ENCODE assay signal across 29 mouse cellular contexts in genomic region chr10:94310499-94311267, GRCm38 (mm10). TPM values are rescaled to one million over a fixed set of nuclear protein-coding genes. Genes with fewer than 3 reads are reported as not detected.
DNase-seq lines count a peak whose midpoint lies in the region; ATAC-seq and TF ChIP-seq lines count a peak whose summit lies in the region.
"Had no signal": no experiment of that assay in that cellular context is flagged by ENCODE, and none has a peak within 500 bp of the region (broad histone marks: within the 10 kb centered on the region; RNA-seq: fewer than 3 reads in every experiment).

No protein-coding gene starts in this region.

- no peaks in the 10 kb centered on the region for H3K36me3 ChIP-seq in hindbrain, embryonic 13.5 days
- H3K36me3 ChIP-seq in hindbrain, postnatal 0 days (ENCODE audit: insufficient read depth, low read length), result no peaks in the 10 kb centered on the region
- H3K36me3 ChIP-seq in neural tube, embryonic 13.5 days, result no peaks in the 10 kb centered on the region
- H3K36me3 ChIP-seq in neural tube, embryonic 15.5 days, result no peaks in the 10 kb centered on the region
- H3K36me3 ChIP-seq in intestine, embryonic 15.5 days, result no peaks in the 10 kb centered on the region
- H3K36me3 ChIP-seq: limb, embryonic 15.5 days had no signal

- DNase-seq in hindbrain, postnatal 0 days (ENCODE audit: low spot score), result no peak
- DNase-seq in lung, postnatal 25 days (ENCODE audit: low spot score), result no peak
- DNase-seq in layer of hippocampus, adult 9-11 months, result no peak
- DNase-seq: adrenal gland, adult 8-10 months; B cell, adult 2 months; gastrocnemius, postnatal 10 days; kidney, adult 18-20 months; lung, embryonic 14.5 days; lung, postnatal 36 days; retina, postnatal 1 day; right cerebral cortex, postnatal 25 days; spleen, adult 18-20 months had no signal

- H3K27me3 ChIP-seq in hindbrain, embryonic 13.5 days, result no peaks in the 10 kb centered on the region
- no peaks in the 10 kb centered on the region for H3K27me3 ChIP-seq in hindbrain, postnatal 0 days (ENCODE audit: insufficient read depth, low read length)
- 0 out of 2 replicates have a peak, but pooled peaks cover 4% of the 10 kb centered on the region for H3K27me3 ChIP-seq in neural tube, embryonic 13.5 days
- no peaks in the 10 kb centered on the region; the same call in 1 of the 2 replicates for H3K27me3 ChIP-seq in neural tube, embryonic 15.5 days (replicated peaks)
- H3K27me3 ChIP-seq in intestine, embryonic 15.5 days (replicated peaks), result peaks cover 19% of the 10 kb centered on the region

- WGBS in hindbrain, embryonic 13.5 days, result 53% methylated on average over 9 of the region's 9 CpGs
- 54% methylated on average over 8 of the region's 9 CpGs for WGBS in hindbrain, postnatal 0 days
- WGBS in neural tube, embryonic 13.5 days, result 50% methylated on average over 7 of the region's 9 CpGs
- WGBS in neural tube, embryonic 15.5 days, result 48% methylated on average over 8 of the region's 9 CpGs
- 37% methylated on average over 9 of the region's 9 CpGs for WGBS in intestine, embryonic 15.5 days

- no peak overlapping the region for H3K9ac ChIP-seq in hindbrain, embryonic 13.5 days
- H3K9ac ChIP-seq in hindbrain, postnatal 0 days (replicated peaks; ENCODE audit: low read length), result no peak overlapping the region
- no peak overlapping the region for H3K9ac ChIP-seq in neural tube, embryonic 13.5 days
- no peak overlapping the region for H3K9ac ChIP-seq in neural tube, embryonic 15.5 days (replicated peaks)
- H3K9ac ChIP-seq in intestine, embryonic 15.5 days, result no peak overlapping the region
- H3K9ac ChIP-seq: limb, embryonic 15.5 days; liver, embryonic 14.5 days; lung, embryonic 14.5 days had no signal

- peaks cover 17% of the 10 kb centered on the region for H3K4me1 ChIP-seq in hindbrain, embryonic 13.5 days (replicated peaks)
- H3K4me1 ChIP-seq in hindbrain, postnatal 0 days (ENCODE audit: insufficient read depth, low read length), result peaks cover 9% of the 10 kb centered on the region; the same call in 1 of the 2 replicates
- peaks cover 16% of the 10 kb centered on the region for H3K4me1 ChIP-seq in neural tube, embryonic 13.5 days (replicated peaks)
- H3K4me1 ChIP-seq in neural tube, embryonic 15.5 days, result peaks cover 17% of the 10 kb centered on the region
- peaks cover 14% of the 10 kb centered on the region for H3K4me1 ChIP-seq in intestine, embryonic 15.5 days (replicated peaks)

- no peak for TF ChIP-seq CTCF in hindbrain, postnatal 0 days (IDR thresholded peaks at IDR 0.05; ENCODE audit: low read depth)

- H3K27ac ChIP-seq in hindbrain, embryonic 13.5 days, result no peak overlapping the region; the same call in 1 of the 2 replicates
- H3K27ac ChIP-seq in hindbrain, postnatal 0 days, result no peak overlapping the region
- peak overlapping the region; percentile 23; the same call in 1 of the 2 replicates for H3K27ac ChIP-seq in neural tube, embryonic 13.5 days (replicated peaks)
- H3K27ac ChIP-seq in neural tube, embryonic 15.5 days (replicated peaks), result no peak overlapping the region
- H3K27ac ChIP-seq in intestine, embryonic 15.5 days, result no peak overlapping the region
- H3K27ac ChIP-seq: kidney, postnatal 0 days; left cerebral cortex, adult 2 months; limb, embryonic 15.5 days; liver, embryonic 14.5 days had no signal

- H3K4me2 ChIP-seq in hindbrain, embryonic 13.5 days, result no peak overlapping the region
- H3K4me2 ChIP-seq in hindbrain, postnatal 0 days (ENCODE audit: low read depth, low read length), result no peak overlapping the region
- H3K4me2 ChIP-seq in neural tube, embryonic 13.5 days, result no peak overlapping the region
- H3K4me2 ChIP-seq in neural tube, embryonic 15.5 days, result no peak overlapping the region
- H3K4me2 ChIP-seq in intestine, embryonic 15.5 days (replicated peaks), result no peak overlapping the region

- no peak overlapping the region for H3K4me3 ChIP-seq in hindbrain, embryonic 13.5 days
- no peak overlapping the region for H3K4me3 ChIP-seq in hindbrain, postnatal 0 days (ENCODE audit: low read length)
- H3K4me3 ChIP-seq in neural tube, embryonic 13.5 days, result no peak overlapping the region
- no peak overlapping the region for H3K4me3 ChIP-seq in neural tube, embryonic 15.5 days (replicated peaks)
- H3K4me3 ChIP-seq in intestine, embryonic 15.5 days (replicated peaks), result no peak overlapping the region

- peaks cover 4% of the 10 kb centered on the region; the same call in 1 of the 2 replicates for H3K9me3 ChIP-seq in hindbrain, embryonic 13.5 days
- no peaks in the 10 kb centered on the region for H3K9me3 ChIP-seq in hindbrain, postnatal 0 days (ENCODE audit: low read length)
- H3K9me3 ChIP-seq in neural tube, embryonic 13.5 days, result no peaks in the 10 kb centered on the region
- no peaks in the 10 kb centered on the region for H3K9me3 ChIP-seq in neural tube, embryonic 15.5 days (replicated peaks)
- no peaks in the 10 kb centered on the region for H3K9me3 ChIP-seq in intestine, embryonic 15.5 days
- H3K9me3 ChIP-seq: limb, embryonic 15.5 days had no signal

- ATAC-seq in hindbrain, embryonic 13.5 days (ENCODE audit: low FRiP score), result peak; percentile 40
- no peak for ATAC-seq in hindbrain, postnatal 0 days
- ATAC-seq in neural tube, embryonic 13.5 days (ENCODE audit: low read depth), result peak; percentile 37; the same call in 1 of the 2 replicates
- ATAC-seq in neural tube, embryonic 15.5 days (ENCODE audit: low FRiP score), result no peak
- ATAC-seq in intestine, embryonic 15.5 days, result peak; percentile 84
- ATAC-seq: activated CD4-positive, CD25-positive, alpha-beta regulatory T cell, adult 4 months had no signal

RNA-seq across cellular contexts. Expression of gene Tmcc3, which starts 1.1 kb away (rescaled TPM):
- 7.5 and 8.3 TPM in 2 replicates for polyA plus RNA-seq in hindbrain, embryonic 13.5 days (2015; fragmentation: Nextera tagmentation; extraction: Ambion mirVana)
- total RNA-seq in hindbrain, postnatal 0 days (2014; rRNA removed), result 9.7 and 10.5 TPM in 2 replicates
- 15.3 and 17.2 TPM in 2 replicates for polyA plus RNA-seq in hindbrain, postnatal 0 days (2015; fragmentation: Nextera tagmentation; extraction: Ambion mirVana)
- polyA plus RNA-seq in neural tube, embryonic 13.5 days (2015; fragmentation: Nextera tagmentation; extraction: Ambion mirVana), result 12.0 and 12.9 TPM in 2 replicates
- 17.6 and 18.4 TPM in 2 replicates for polyA plus RNA-seq in neural tube, embryonic 15.5 days (2015; fragmentation: Nextera tagmentation; extraction: Ambion mirVana)
- polyA plus RNA-seq in intestine, embryonic 15.5 days (2015; fragmentation: Nextera tagmentation; extraction: Ambion mirVana), result 8.6 and 9.2 TPM in 2 replicates

RNA-seq across cellular contexts. Expression of gene Gm4792, which starts 12.2 kb away (rescaled TPM):
- 0.35 and 0.45 TPM in 2 replicates for polyA plus RNA-seq in hindbrain, embryonic 13.5 days (2015; fragmentation: Nextera tagmentation; extraction: Ambion mirVana)
- total RNA-seq in hindbrain, postnatal 0 days (2014; rRNA removed), result 1.2 and 1.3 TPM in 2 replicates
- 1.0 and 1.3 TPM in 2 replicates for polyA plus RNA-seq in hindbrain, postnatal 0 days (2015; fragmentation: Nextera tagmentation; extraction: Ambion mirVana)
- not detected in 2 replicates for polyA plus RNA-seq in neural tube, embryonic 13.5 days (2015; fragmentation: Nextera tagmentation; extraction: Ambion mirVana)
- 0.20 and 0.24 TPM in 2 replicates for polyA plus RNA-seq in neural tube, embryonic 15.5 days (2015; fragmentation: Nextera tagmentation; extraction: Ambion mirVana)
- polyA plus RNA-seq in intestine, embryonic 15.5 days (2015; fragmentation: Nextera tagmentation; extraction: Ambion mirVana), result not detected in 2 replicates
- total RNA-seq: adrenal gland, adult 8-10 months; gastrocnemius, postnatal 10 days; granulocyte monocyte progenitor cell, adult 5-6 weeks; layer of hippocampus, postnatal 10 days; left cerebral cortex, adult 2 months; left cerebral cortex, postnatal 4 days; MEL had no signal
- polyA plus RNA-seq: activated CD4-positive, CD25-positive, alpha-beta regulatory T cell, adult 4 months; embryonic facial prominence, embryonic 14.5 days; heart, embryonic 11.5 days; heart, postnatal 0 days; kidney, postnatal 0 days; large intestine, adult 2 months; limb, embryonic 15.5 days; liver, embryonic 14.5 days; lung, embryonic 14.5 days had no signal

Comparison
In these comparisons a context has a peak if more than half of its experiments do, and no peak if none do; other contexts are left out.
1. ATAC-seq: peak in hindbrain, embryonic 13.5 days (single experiment), neural tube, embryonic 13.5 days (single experiment) and intestine, embryonic 15.5 days (single experiment); none in hindbrain, postnatal 0 days (single experiment) and neural tube, embryonic 15.5 days (single experiment).